Mouse (Mus musculus) spleen, adult 2 months (tissue): Measurements from ENCODE around the gene Rnase4. TPM values are rescaled to one million over a fixed set of nuclear protein-coding genes. Genes with fewer than 3 reads are reported as not detected.
A peak's percentile ranks its signal among the peaks of the same experiment; 100 is the strongest.
"Not testable (repeated sequence)": the region's sequence is repeated elsewhere in the genome, so short reads cannot be mapped to it uniquely, and the experiment has no call there.

Experiments used
- DNase-seq, 2 experiments: peaks; one replicate each; pipeline versions ENCODE4 v3.0.0 to v3.0.0-alpha.2; 2012 to 2021; ENCODE audit warnings: low spot score in 2 of 2, low read depth in 1 of 2
- H3K27ac ChIP-seq: fragments of 200-500 bp; 2 replicates; pipeline ENCODE4 v1.5.1; 2012; ENCODE audit warnings: low read length, inconsistent platforms; ENCODE audit not compliant: insufficient read depth
- H3K27me3 ChIP-seq: fragments of 200-500 bp; 2 replicates; pipeline ENCODE4 v1.6.1; 2012; ENCODE audit warnings: mild to moderate bottlenecking, moderate library complexity, low read length, inconsistent platforms; ENCODE audit not compliant: control insufficient read depth, insufficient read depth
- H3K36me3 ChIP-seq: fragments of 200-500 bp; 2 replicates; pipeline ENCODE4 v1.6.1; 2012; ENCODE audit warnings: mild to moderate bottlenecking, low read length, inconsistent platforms; ENCODE audit not compliant: control insufficient read depth, insufficient read depth
- H3K4me1 ChIP-seq: fragments of 200-500 bp; 2 replicates; pipeline ENCODE4 v1.6.1; 2011; ENCODE audit warnings: inconsistent platforms; ENCODE audit not compliant: control insufficient read depth, insufficient read depth, insufficient read length
- H3K4me3 ChIP-seq: fragments of 200-500 bp; 2 replicates; pipeline ENCODE4 v1.5.1; 2011; ENCODE audit warnings: mild to moderate bottlenecking, inconsistent platforms; ENCODE audit not compliant: insufficient read depth, insufficient read length; ENCODE audit errors: extremely low read depth
- CTCF ChIP-seq: fragments of 200-500 bp; IDR thresholded peaks from 2 replicates; pipeline ENCODE4 v1.5.1; 2011; ENCODE audit warnings: mild to moderate bottlenecking, inconsistent platforms; ENCODE audit not compliant: insufficient read depth, insufficient read length, insufficient replicate concordance; ENCODE audit errors: extremely low read depth
- POLR2A ChIP-seq: fragments of 200-500 bp; IDR thresholded peaks from 2 replicates; pipeline ENCODE4 v1.6.1; 2011; ENCODE audit warnings: low read depth, low read length, inconsistent platforms
- WGBS: fragments of 180-500 bp; shearing (Covaris S2); methylation state at CpG from one replicate; pipeline ENCODE4 v1.1.7; 2018; 5-methylcytosine and 5-hydroxymethylcytosine counted together
- polyA plus RNA-seq: library from polyadenylated mRNA; depleted of rRNA; stranded (reverse); fragments of >200 nt; gene quantifications from 2 replicates; pipeline ENCODE4 v1.2.3, GENCODE M21; 2012

Gene Rnase4
- polyA plus RNA-seq, 1 experiment = 18.2 TPM

- no peak overlapping the region for H3K27ac ChIP-seq
- H3K4me3 ChIP-seq = no peak overlapping the region
- 50% methylated on average over 5 of the region's 5 CpGs for WGBS
- no peaks in the 10 kb centered on the region for H3K27me3 ChIP-seq
- no peaks in the 10 kb centered on the region for H3K4me1 ChIP-seq
- DNase-seq = no peak
- no peaks in the 10 kb centered on the region for H3K36me3 ChIP-seq
- TF ChIP-seq POLR2A = no peak
- no peak for TF ChIP-seq CTCF
These were observed 3.4 kb downstream of the Rnase4 start for GRCm38 (mm10) chr14:51094096-51094875.

DNA sequence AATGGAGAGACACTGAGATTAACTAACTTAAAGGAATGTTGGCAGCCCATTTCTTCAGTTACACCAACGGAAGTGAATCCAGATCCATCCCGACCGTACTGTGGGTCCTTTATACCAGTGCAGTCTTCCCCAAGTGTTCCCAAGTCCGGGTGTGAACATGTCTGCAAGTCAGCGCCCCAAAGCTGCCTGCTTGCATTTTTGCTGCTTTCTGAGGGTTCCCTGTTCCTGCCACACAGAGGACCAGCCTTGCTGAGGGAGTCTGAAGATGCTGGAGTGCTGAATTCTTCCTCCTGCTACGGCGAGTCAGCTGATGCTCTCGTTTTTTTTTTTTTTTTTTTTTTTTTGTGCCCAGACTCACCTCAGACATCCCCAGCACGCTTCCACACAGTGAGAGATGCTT, 4.0 kb downstream of the Rnase4 start:
- no peak overlapping the region for H3K27ac ChIP-seq
- H3K27me3 ChIP-seq = no peaks in the 10 kb centered on the region
- H3K4me3 ChIP-seq = no peak overlapping the region
- TF ChIP-seq CTCF = no peak
- TF ChIP-seq POLR2A = no peak
- H3K36me3 ChIP-seq = no peaks in the 10 kb centered on the region
- DNase-seq = no peak
- WGBS = 72% methylated on average over 9 of the region's 9 CpGs
- no peaks in the 10 kb centered on the region for H3K4me1 ChIP-seq

DNA sequence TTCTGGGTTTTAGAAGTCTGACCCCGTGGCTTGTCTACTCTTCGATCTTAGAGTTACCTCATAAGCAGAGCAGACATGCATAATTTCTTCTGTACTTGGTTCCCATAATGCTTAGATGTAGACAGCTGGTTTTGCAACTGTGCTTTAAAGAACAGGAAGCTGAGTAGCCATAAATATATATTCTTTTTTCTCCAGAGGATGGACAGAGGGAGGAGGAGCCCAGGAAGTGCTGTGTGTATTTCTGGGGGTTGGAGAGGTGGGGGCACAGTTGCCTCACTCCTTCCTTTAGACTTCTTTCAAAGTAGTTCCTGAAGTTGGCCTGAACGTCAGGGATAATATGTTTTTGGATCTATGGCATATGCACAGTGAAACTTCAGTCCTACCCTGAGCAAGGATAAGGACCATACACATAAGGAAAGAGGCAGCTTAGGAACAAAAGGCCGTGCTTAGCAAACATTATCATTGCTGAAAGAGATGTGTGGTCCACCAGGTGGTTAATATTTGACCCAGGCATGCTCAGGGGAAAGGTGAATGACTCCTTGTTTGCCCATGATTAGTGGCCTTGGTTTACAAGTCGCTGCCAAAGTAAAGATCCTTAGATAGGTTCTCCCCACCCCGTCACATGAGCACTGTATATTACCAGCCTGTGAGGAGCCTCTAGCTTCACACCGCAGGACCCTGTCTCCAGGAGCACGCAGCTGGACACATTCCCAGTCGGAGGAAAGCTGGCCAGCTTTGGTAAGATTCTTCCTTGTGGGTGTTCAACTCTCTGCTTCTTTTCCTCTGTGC, 5.1 kb downstream of the Rnase4 start:
- Histone ChIP-seq H3K27me3 (no peaks in the 10 kb centered on the region), H3K4me3 (no peak overlapping the region), H3K27ac (no peak overlapping the region), H3K4me1 (no peaks in the 10 kb centered on the region), H3K36me3 (no peaks in the 10 kb centered on the region)
- WGBS = 52% methylated on average over 9 of the region's 9 CpGs
- DNase-seq = no peak
- TF ChIP-seq CTCF (no peak), POLR2A (no peak)

DNA sequence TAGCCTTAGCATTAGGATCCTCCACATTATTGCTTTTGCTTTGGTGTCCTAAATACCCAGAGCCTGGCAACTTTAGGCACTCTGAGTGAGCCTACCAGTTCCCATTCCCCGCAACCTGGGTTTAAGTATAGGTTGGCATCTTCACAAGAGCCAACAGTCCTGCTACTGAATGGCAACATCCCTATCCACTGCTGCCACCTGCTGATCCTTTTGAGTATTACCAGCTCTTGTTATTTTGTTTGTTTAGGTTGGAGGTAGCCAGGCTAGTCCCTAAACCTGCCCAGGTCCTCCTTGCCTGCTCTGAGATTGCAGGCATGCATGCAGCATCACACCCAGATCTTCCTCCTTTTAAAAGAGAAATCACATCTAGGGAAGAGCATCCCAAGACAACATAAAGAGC, 7.4 kb downstream of the Rnase4 start:
- H3K4me3 ChIP-seq, H3K36me3 ChIP-seq, H3K4me1 ChIP-seq, H3K27me3 ChIP-seq, H3K27ac ChIP-seq: not testable (repeated sequence)
- 33% methylated on average over 1 of the region's 1 CpGs for WGBS
- peak; percentile 30; the same call in 1 of the 2 replicates for TF ChIP-seq CTCF
- peak in 1 of 2 experiments; percentile 66 for DNase-seq

- Histone ChIP-seq H3K36me3 (no peaks in the 10 kb centered on the region), H3K4me3 (no peak overlapping the region), H3K4me1 (no peaks in the 10 kb centered on the region; the same call in 1 of the 2 replicates), H3K27ac (no peak overlapping the region), H3K27me3 (no peaks in the 10 kb centered on the region)
- no peak for DNase-seq
- TF ChIP-seq POLR2A (no peak), CTCF (no peak)
- WGBS = 95% methylated on average over 11 of the region's 11 CpGs
These were observed 8.0 kb downstream of the Rnase4 start for GRCm38 (mm10) chr14:51098921-51099320.

- no peaks in the 10 kb centered on the region for H3K36me3 ChIP-seq
- H3K4me1 ChIP-seq = no peaks in the 10 kb centered on the region; the same call in 1 of the 2 replicates
- DNase-seq = no peak
- H3K4me3 ChIP-seq = no peak overlapping the region
- TF ChIP-seq CTCF (no peak), POLR2A (no peak)
- H3K27me3 ChIP-seq = no peaks in the 10 kb centered on the region
- H3K27ac ChIP-seq = no peak overlapping the region
- WGBS = 89% methylated on average over 9 of the region's 9 CpGs
These were observed 10.4 kb downstream of the Rnase4 start for GRCm38 (mm10) chr14:51101284-51101683.

DNA sequence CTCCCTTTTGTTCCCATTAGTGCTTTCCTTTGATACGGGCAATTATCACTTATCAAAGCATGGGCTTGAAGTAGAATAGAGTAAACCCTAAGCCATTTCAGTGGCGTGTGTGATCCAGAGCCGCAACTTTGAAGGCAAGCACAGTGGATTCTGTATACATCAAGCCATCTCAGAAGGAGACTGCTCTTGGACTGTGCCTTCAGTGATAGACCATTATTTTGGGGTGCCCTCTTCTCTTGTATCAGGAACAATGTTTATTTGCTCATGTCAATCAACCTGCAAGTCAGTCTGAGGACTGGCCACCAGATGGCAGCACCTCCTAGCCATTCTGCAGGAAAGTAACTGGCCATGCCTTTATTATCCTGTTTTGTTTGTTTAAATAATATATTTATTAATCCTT, 12.3 kb downstream of the Rnase4 start:
- peak in 1 of 2 experiments; percentile 76 for DNase-seq
- Histone ChIP-seq H3K4me1 (no peaks in the 10 kb centered on the region; the same call in 1 of the 2 replicates), H3K27ac (no peak overlapping the region), H3K27me3 (no peaks in the 10 kb centered on the region), H3K4me3 (no peak overlapping the region), H3K36me3 (no peaks in the 10 kb centered on the region)
- no peak for TF ChIP-seq POLR2A
- peak; percentile 83; the same call in 1 of the 2 replicates for TF ChIP-seq CTCF
- WGBS = 90% methylated on average over 3 of the region's 3 CpGs
